Mouse (Mus musculus) urinary bladder, postnatal 10 days (tissue): Measurements from ENCODE around the gene Paxx.

ENCODE experiments used
- DNase-seq: peaks from one replicate; pipeline ENCODE4 v3.0.0; 2022; ENCODE audit warnings: low spot score

Paxx gene

GRCm38 (mm10) chr2:25460551-25461309 lies at the start of gene Paxx:
Gene Paxx, minus strand, starts transcription at chr2:25461094.
- DNase-seq: peak; percentile 80

- no peak for DNase-seq
These were observed 49.0 kb upstream of the Paxx start for GRCm38 (mm10) chr2:25509912-25510311.

- no peak for DNase-seq
These were observed 46.1 kb upstream of the Paxx start for GRCm38 (mm10) chr2:25506964-25507363.

GRCm38 (mm10) chr2:25505860-25506259 lies 45.0 kb upstream of the Paxx start:
- no peak for DNase-seq

DNA sequence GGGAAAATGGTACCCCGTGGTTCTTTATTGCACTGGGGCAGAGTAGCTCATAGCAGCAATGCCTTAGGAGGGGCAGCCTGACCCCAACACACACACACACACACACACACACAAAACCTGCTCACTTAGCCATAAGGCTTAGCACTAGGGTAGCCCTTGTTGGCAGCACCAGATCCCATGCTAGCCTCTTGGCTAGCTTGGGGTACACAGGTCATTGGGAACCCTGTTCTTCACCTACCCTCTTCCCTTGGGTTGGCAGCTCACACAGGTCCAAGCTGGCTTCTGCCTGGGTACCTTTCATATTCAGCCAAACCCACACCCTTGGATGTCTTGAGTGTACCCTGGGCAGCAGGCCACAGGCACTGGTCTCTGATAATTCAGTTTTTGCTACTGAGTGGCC lies 44.1 kb upstream of the Paxx start:
- no peak for DNase-seq

DNA sequence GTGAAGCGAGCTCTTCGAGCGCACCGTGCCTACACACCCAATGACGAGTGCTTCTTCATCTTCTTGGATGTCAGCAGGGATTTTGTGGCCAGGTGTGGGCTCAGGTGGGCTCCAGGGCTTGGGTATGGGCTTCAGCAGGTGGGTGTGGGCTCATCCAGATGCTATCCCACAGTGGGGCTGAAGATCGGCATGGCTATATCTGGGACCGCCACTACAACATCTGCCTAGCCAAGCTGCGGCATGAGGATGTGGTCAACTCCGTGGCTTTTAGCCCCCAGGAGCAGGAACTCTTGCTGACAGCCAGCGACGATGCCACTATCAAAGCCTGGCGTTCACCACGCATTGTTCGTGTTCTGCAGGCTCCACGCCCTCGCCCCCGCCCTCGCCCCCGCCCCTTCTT lies 43.6 kb upstream of the Paxx start:
- no peak for DNase-seq

DNA sequence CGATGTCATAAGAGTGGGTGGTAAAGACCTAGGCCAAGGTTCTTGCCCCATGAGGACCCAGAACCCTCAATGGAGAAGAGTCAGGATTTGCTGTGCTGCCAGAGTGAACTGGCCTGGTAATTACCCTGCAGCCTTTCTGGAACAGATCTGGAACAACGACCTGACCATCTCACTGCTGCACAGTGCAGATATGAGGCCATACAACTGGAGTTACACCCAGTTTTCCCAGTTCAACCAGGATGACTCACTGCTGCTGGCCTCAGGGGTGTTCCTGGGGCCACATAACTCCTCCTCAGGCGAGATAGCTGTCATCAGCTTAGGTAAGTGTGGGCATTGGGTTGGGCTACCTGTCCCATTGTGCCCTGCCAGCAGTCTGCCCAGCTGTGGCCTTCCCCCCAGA lies 41.8 kb upstream of the Paxx start:
- DNase-seq: no peak

GRCm38 (mm10) chr2:25501593-25502486 lies 40.9 kb upstream of the Paxx start, which contains the start of gene C8g:
Gene C8g, minus strand, starts transcription at chr2:25501719.
- no peak for DNase-seq

- DNase-seq: peak; percentile 28
These were observed 39.9 kb upstream of the Paxx start, which contains the start of gene Fbxw5 for GRCm38 (mm10) chr2:25500576-25501405. Gene Fbxw5, plus strand, starts transcription at chr2:25500750.

DNA sequence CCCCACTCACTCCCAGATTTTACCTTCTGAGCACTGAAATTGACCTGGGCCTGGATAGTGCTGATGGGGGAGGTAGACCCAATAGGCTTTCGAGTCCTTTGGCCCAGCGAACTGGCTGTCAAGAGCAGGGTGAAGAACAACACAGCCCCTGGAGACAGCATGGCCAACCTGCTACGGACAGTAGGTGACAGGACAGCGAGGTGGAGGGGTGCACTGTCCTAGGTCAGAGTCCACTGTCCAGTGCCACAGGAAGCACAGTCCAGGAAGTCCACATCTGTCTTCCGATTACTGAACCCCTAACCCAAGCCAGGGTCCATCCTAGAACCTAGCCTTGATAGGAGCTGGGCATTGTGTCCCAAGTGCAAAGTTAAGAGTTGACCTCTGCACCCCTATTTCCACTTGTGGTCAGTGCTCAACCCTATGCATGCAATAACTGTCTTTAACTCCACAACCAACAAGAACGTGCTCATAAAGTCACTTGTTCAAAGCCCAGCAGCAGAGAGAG lies 39.2 kb upstream of the Paxx start:
- no peak for DNase-seq

DNA sequence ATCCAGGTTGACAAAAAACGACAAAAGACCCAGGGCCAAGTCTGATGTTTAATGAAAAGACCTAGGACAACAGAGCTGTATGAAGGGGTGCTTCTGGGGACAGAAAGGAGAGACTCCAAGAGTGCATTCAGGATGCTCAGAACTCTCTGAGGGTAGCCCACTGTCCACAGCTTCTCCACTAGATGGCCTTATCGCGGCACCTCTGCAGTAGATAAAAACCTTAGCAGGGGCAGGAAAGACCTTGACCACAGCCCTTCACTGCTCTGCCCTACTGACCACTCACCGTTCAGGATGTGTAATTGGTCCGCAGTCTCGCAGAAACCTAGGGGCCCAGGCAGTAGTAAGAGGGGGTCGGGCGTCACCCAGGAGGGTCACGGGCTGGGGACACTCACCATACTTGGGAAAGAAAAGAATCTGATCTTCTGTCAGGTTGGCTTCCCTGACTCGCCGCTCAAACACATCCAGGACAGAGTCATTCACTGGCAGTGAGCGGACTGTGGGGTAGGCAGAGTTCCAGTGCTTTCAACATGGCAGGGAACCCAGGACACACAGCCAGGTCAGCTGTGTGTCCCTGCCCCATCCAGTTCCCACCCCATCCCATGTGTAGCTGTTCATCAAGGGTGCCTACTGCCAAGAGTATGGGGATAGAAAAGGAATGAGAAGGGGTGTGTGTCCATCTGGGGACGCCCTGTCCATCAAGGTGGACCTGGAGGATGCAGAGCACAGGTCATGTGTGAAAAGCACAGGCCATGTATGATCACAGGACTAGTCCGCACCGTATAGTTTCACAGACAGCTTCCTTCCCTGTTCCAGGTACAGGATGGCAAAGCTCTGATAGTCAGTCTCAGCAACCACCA lies 38.0 kb upstream of the Paxx start:
- DNase-seq: no peak

- DNase-seq: no peak
These were observed 37.1 kb upstream of the Paxx start for GRCm38 (mm10) chr2:25497846-25498575.

DNA sequence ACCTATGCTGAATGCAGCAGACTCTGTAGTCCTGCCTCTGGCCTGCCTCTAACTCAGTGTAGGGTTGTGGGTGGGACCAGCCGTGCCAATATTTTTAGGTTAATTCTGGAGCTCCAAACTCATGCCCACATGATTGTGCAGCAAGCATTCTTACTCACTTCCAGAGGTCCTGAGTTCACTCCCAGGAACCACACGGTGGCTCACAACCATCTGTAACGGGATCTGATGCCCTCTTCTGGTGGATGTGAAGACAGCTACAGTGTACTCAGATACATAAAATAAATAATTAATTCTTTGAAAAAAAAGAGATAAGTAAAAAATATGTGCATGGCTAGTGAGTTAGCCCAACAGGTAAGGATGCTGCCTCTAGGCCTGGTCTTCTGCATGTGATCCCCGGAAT lies 35.6 kb upstream of the Paxx start:
- DNase-seq: no peak

- DNase-seq: no peak
These were observed 32.6 kb upstream of the Paxx start, which contains the start of gene Lcn12 for GRCm38 (mm10) chr2:25493476-25493961. Gene Lcn12, minus strand, starts transcription at chr2:25493911.

DNA sequence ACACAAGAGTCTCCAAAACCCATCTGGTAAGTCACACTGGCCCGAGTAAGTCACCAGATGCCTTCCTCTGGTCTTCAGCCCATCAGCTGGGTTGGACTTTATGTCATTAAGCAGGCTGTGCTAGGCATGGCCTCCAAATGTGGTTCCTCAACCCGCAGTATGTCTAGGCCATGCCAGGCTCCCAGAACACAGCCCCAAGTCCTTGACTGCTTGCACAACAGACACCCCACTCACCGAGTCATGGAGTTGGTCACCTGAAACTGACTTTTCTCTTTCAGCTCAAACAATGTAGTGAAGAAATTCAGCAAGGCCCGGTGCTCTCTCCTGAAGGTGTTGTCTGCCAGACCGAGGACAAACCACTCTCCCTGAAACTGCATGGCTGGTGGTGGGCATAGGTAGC lies 32.1 kb upstream of the Paxx start:
- no peak for DNase-seq

DNA sequence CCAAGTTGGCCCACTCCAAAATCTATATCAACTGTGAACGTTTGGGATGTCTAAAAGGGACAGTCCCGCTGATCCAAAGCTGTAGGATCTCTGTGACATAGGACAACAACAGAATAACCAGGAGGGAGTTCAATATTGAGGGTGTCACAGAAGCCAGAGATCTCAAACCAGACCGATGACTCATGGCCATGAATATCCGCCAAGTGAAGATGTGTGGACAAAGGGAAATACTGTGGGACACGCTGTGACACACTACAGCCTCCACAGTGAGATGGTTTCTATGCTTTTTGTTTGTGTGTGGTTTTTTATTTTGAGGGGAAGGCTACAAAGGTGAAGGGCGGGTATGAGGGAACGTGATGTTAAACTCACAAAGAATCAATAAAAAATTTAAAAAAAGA lies 27.8 kb upstream of the Paxx start:
- DNase-seq: no peak

- no peak for DNase-seq
These were observed 27.2 kb upstream of the Paxx start for GRCm38 (mm10) chr2:25487965-25488670.

DNA sequence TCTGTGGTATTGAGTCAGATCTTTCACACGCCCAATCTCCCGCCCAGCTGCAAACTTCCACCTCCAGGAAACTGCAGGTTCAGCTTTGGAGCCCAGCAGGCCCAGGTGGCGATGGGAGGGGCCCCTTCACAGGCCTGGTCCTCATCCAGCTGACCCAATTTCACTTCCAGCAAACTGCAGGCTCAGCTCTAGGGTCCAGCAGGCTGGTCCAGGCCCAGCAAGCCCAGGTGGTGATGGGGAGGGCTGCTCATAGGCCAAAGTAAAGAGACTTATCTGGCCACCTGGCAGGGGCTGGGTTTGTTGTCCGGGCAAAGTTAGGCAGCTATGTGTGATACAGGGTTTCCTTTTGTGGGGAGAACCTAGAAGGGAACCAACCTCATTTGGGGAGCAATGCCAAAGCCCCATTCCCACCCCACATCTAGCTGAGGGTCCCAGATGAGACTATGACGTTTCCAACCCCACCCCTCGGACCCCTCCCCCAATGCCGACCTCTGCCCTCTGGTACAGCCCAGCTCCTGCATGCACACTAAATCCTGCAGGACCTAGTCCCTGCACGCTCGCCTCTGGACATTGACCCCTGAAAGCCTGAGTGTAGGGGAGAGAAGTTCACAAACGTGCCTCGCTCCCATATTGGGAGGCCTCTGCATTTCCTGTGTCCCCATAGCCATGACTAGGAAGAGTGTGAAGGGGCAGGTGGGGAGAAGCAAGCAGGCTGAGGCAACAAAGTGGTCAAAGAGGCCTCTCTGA lies 24.2 kb upstream of the Paxx start:
- DNase-seq: no peak

DNA sequence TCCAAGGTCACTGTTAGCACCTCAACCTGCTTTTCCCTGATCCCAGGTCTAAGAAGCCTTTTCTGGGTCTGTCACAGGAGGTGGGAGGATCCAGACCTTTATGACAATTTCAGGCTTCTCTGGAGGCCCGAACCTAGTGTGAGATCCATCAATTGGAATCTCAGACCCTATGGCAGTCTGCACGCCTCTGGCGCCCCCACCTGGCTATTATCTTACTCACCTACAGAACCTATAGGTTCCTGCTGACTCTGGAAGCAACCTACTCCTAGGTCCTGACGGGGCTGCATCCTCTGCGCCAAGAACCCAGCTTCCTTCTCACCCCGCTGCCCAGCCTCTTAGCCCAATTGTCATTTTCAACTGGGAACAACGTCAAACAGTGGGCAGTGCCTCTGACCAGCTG lies 22.1 kb upstream of the Paxx start:
- no peak for DNase-seq
